Mouse (Mus musculus): ENCODE measurements around the gene Cnn2.

DNA sequence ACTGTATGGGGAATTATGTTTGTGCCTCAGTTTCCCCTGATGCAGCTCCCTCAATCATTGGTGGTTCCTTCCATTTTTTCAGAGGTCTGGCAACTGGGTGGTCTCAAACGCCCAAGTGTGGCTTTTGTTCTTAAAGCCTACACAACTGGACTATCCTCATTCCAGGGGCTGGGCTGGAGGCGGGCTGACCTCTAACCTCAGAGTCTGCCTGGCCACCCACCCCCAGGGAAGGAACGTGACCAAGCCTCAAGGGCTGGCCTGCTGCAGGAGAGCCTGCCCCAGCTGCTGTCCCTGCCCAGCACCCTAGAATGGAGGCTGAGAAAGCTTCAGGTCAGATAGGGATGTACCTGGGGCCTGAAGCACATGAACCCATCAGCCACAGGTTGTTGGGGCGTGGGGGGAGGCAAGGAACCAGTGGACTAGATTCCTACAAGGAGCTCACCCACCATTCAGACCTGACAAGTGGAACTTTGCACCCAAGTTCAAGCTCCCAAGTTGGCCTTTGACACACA lies 31.7 kb upstream of the Cnn2 start:
- TF ChIP-seq CTCF (IDR thresholded peaks at IDR 0.05; ENCODE audit: low read depth) (no peak), EP300 (IDR thresholded peaks at IDR 0.05; ENCODE audit: low read depth) (no peak)
